Mouse (Mus musculus): ENCODE measurements around the gene Oas1d. TPM values are rescaled to one million over a fixed set of nuclear protein-coding genes. Genes with fewer than 3 reads are reported as not detected.

The Oas1d gene
- polyA plus RNA-seq, 1 experiment from 2014 or later = not detected

GRCm38 (mm10) chr5:120953974-120954373, 39.6 kb downstream of the Oas1d start:
- 24% methylated on average over 5 of the region's 5 CpGs for WGBS
- H3K9ac ChIP-seq = no peak overlapping the region
- no peaks in the 10 kb centered on the region for H3K4me1 ChIP-seq (replicated peaks)
- H3K4me2 ChIP-seq = no peak overlapping the region
- H3K27me3 ChIP-seq = no peaks in the 10 kb centered on the region
- H3K9me3 ChIP-seq = no peaks in the 10 kb centered on the region
- no peak overlapping the region for H3K4me3 ChIP-seq
- H3K27ac ChIP-seq (replicated peaks) = no peak overlapping the region
- peaks cover 3% of the 10 kb centered on the region; the same call in 1 of the 2 replicates for H3K36me3 ChIP-seq
- no peak; the same call in 1 of the 2 replicates for ATAC-seq (ENCODE audit: low FRiP score, low read depth)

- Histone ChIP-seq H3K9me3 (no peaks in the 10 kb centered on the region), H3K36me3 (peaks cover 3% of the 10 kb centered on the region; the same call in 1 of the 2 replicates), H3K27ac (replicated peaks) (no peak overlapping the region), H3K4me2 (no peak overlapping the region), H3K27me3 (0 out of 2 replicates have a peak, but pooled peaks cover 2% of the 10 kb centered on the region), H3K4me3 (no peak overlapping the region), H3K4me1 (replicated peaks) (no peaks in the 10 kb centered on the region), H3K9ac (no peak overlapping the region)
- WGBS = 59% methylated on average over 4 of the region's 4 CpGs
- no peak for ATAC-seq (ENCODE audit: low FRiP score, low read depth)
These were observed 46.7 kb downstream of the Oas1d start for GRCm38 (mm10) chr5:120961004-120961403.

- WGBS = 70% methylated on average over 4 of the region's 4 CpGs
These were observed 51.8 kb downstream of the Oas1d start for GRCm38 (mm10) chr5:120966156-120966555.

GRCm38 (mm10) chr5:120966894-120967293, 52.6 kb downstream of the Oas1d start:
- no peak overlapping the region for H3K4me2 ChIP-seq
- H3K27me3 ChIP-seq = 0 out of 2 replicates have a peak, but pooled peaks cover 2% of the 10 kb centered on the region
- ATAC-seq (ENCODE audit: low FRiP score, low read depth) = no peak
- no peaks in the 10 kb centered on the region for H3K9me3 ChIP-seq
- H3K27ac ChIP-seq (replicated peaks) = no peak overlapping the region
- H3K4me1 ChIP-seq (replicated peaks) = peaks cover 8% of the 10 kb centered on the region; the same call in 1 of the 2 replicates
- 82% methylated on average over 8 of the region's 8 CpGs for WGBS
- no peaks in the 10 kb centered on the region for H3K36me3 ChIP-seq
- no peak overlapping the region for H3K9ac ChIP-seq
- no peak overlapping the region for H3K4me3 ChIP-seq

More at GRCm38 (mm10) chr5:120966156-120966555, 51.8 kb downstream of the Oas1d start:
- no peak for ATAC-seq (ENCODE audit: low FRiP score, low read depth)
- Histone ChIP-seq H3K27me3 (0 out of 2 replicates have a peak, but pooled peaks cover 2% of the 10 kb centered on the region), H3K9ac (no peak overlapping the region), H3K4me3 (no peak overlapping the region), H3K4me1 (replicated peaks) (peaks cover 8% of the 10 kb centered on the region; the same call in 1 of the 2 replicates), H3K4me2 (no peak overlapping the region), H3K36me3 (no peaks in the 10 kb centered on the region), H3K9me3 (no peaks in the 10 kb centered on the region), H3K27ac (replicated peaks) (no peak overlapping the region)

- Histone ChIP-seq H3K36me3 (no peaks in the 10 kb centered on the region), H3K4me1 (replicated peaks) (peaks cover 8% of the 10 kb centered on the region; the same call in 1 of the 2 replicates), H3K4me3 (no peak overlapping the region), H3K27ac (replicated peaks) (no peak overlapping the region), H3K4me2 (no peak overlapping the region), H3K27me3 (no peaks in the 10 kb centered on the region), H3K9me3 (no peaks in the 10 kb centered on the region), H3K9ac (no peak overlapping the region)
- peak; percentile 30; the same call in 1 of the 2 replicates for ATAC-seq (ENCODE audit: low FRiP score, low read depth)
- WGBS = 57% methylated on average over 13 of the region's 13 CpGs
These were observed 53.2 kb downstream of the Oas1d start for GRCm38 (mm10) chr5:120967355-120968133.

- no peak overlapping the region for H3K4me3 ChIP-seq
- no peaks in the 10 kb centered on the region for H3K9me3 ChIP-seq
- no peak overlapping the region for H3K4me2 ChIP-seq
- peaks cover 8% of the 10 kb centered on the region; the same call in 1 of the 2 replicates for H3K4me1 ChIP-seq (replicated peaks)
- no peak for ATAC-seq (ENCODE audit: low FRiP score, low read depth)
- no peaks in the 10 kb centered on the region for H3K27me3 ChIP-seq
- H3K27ac ChIP-seq (replicated peaks) = no peak overlapping the region
- 57% methylated on average over 4 of the region's 4 CpGs for WGBS
- H3K9ac ChIP-seq = no peak overlapping the region
- no peaks in the 10 kb centered on the region for H3K36me3 ChIP-seq
These were observed 53.8 kb downstream of the Oas1d start for GRCm38 (mm10) chr5:120968134-120968532.

GRCm38 (mm10) chr5:120968799-120969198, 54.5 kb downstream of the Oas1d start:
- H3K9ac ChIP-seq = no peak overlapping the region
- H3K27me3 ChIP-seq = no peaks in the 10 kb centered on the region
- no peak overlapping the region for H3K27ac ChIP-seq (replicated peaks)
- H3K36me3 ChIP-seq = no peaks in the 10 kb centered on the region
- ATAC-seq (ENCODE audit: low FRiP score, low read depth) = no peak
- no peak overlapping the region for H3K4me2 ChIP-seq
- WGBS = 85% methylated on average over 8 of the region's 8 CpGs
- H3K4me1 ChIP-seq (replicated peaks) = peaks cover 8% of the 10 kb centered on the region; the same call in 1 of the 2 replicates
- no peak overlapping the region for H3K4me3 ChIP-seq
- H3K9me3 ChIP-seq = no peaks in the 10 kb centered on the region

GRCm38 (mm10) chr5:120969703-120970102, 55.4 kb downstream of the Oas1d start:
- peaks cover 8% of the 10 kb centered on the region; the same call in 1 of the 2 replicates for H3K4me1 ChIP-seq (replicated peaks)
- WGBS = 24% methylated on average over 4 of the region's 4 CpGs
- H3K4me2 ChIP-seq = no peak overlapping the region
- no peaks in the 10 kb centered on the region for H3K9me3 ChIP-seq
- no peak overlapping the region for H3K9ac ChIP-seq
- no peak overlapping the region; the same call in 1 of the 2 replicates for H3K27ac ChIP-seq (replicated peaks)
- ATAC-seq (ENCODE audit: low FRiP score, low read depth) = no peak
- no peaks in the 10 kb centered on the region for H3K36me3 ChIP-seq
- no peaks in the 10 kb centered on the region for H3K27me3 ChIP-seq
- no peak overlapping the region for H3K4me3 ChIP-seq

Other genes starting within 250 kb of the Oas1d start
- gene Dtx1, start 202.6 kb upstream of the Oas1d start, polyA plus RNA-seq (2015; fragmentation: Nextera tagmentation; extraction: Ambion mirVana) = 56.2 and 69.9 TPM in 2 replicates
- 0.27 and 0.84 TPM in 2 replicates for gene Oas2, start 164.7 kb upstream of the Oas1d start, polyA plus RNA-seq (2015; fragmentation: Nextera tagmentation; extraction: Ambion mirVana)
- gene Oas3, start 136.9 kb upstream of the Oas1d start, polyA plus RNA-seq (2015; fragmentation: Nextera tagmentation; extraction: Ambion mirVana) = 1.1 TPM in 2 replicates
- 0.39 and 0.72 TPM in 2 replicates for gene Oas1e, start 119.0 kb upstream of the Oas1d start, polyA plus RNA-seq (2015; fragmentation: Nextera tagmentation; extraction: Ambion mirVana)
- gene Oas1c, start 102.0 kb upstream of the Oas1d start, polyA plus RNA-seq (2015; fragmentation: Nextera tagmentation; extraction: Ambion mirVana) = 0.32 and 0.46 TPM in 2 replicates
- gene Oas1f, start 67.2 kb upstream of the Oas1d start, polyA plus RNA-seq (2015; fragmentation: Nextera tagmentation; extraction: Ambion mirVana) = not detected in 2 replicates
- not detected in 2 replicates for gene Oas1h, start 53.1 kb upstream of the Oas1d start, polyA plus RNA-seq (2015; fragmentation: Nextera tagmentation; extraction: Ambion mirVana)
- 0.13 and 0.79 TPM in 2 replicates for gene Oas1g, start 26.9 kb upstream of the Oas1d start, polyA plus RNA-seq (2015; fragmentation: Nextera tagmentation; extraction: Ambion mirVana)
- 1.3 and 2.4 TPM in 2 replicates for gene Oas1a, start 7.0 kb upstream of the Oas1d start, polyA plus RNA-seq (2015; fragmentation: Nextera tagmentation; extraction: Ambion mirVana)
- 30.9 and 31.9 TPM in 2 replicates for gene Rph3a, start 95.6 kb downstream of the Oas1d start, polyA plus RNA-seq (2015; fragmentation: Nextera tagmentation; extraction: Ambion mirVana)

Data from hindbrain, embryonic 15.5 days (tissue).